Mouse (Mus musculus) heart, embryonic 12.5 days (tissue): ENCODE results near the gene Cpd. TPM values are rescaled to one million over a fixed set of nuclear protein-coding genes. Genes with fewer than 3 reads are reported as not detected.

Experiments
- ATAC-seq: fragments of 200-750 bp; cut with Nextera tagmentation; 2 replicates; pipeline ENCODE4 v1.8.0; 2017; ENCODE audit warnings: moderate TSS enrichment, moderate library complexity; ENCODE audit not compliant: insufficient number of reproducible peaks, low FRiP score
- H3K27ac ChIP-seq: fragments of 300-500 bp; sonication (generic); 2 replicates; pipeline ENCODE4 v1.5.1; 2016; ENCODE audit warnings: mild to moderate bottlenecking, moderate library complexity; ENCODE audit not compliant: poor library complexity, severe bottlenecking
- H3K27me3 ChIP-seq: fragments of 300-500 bp; sonication (generic); replicated peaks from 2 replicates; pipeline ENCODE4 v1.6.1; 2016; ENCODE audit warnings: mild to moderate bottlenecking, moderate library complexity
- H3K36me3 ChIP-seq: fragments of 300-500 bp; sonication (generic); 2 replicates; pipeline ENCODE4 v1.6.1; 2016; ENCODE audit warnings: mild to moderate bottlenecking, moderate library complexity
- H3K4me1 ChIP-seq: fragments of 300-500 bp; sonication (generic); replicated peaks from 2 replicates; pipeline ENCODE4 v1.6.1; 2016; ENCODE audit warnings: mild to moderate bottlenecking
- H3K4me2 ChIP-seq: fragments of 300-500 bp; sonication (generic); 2 replicates; pipeline ENCODE4 v1.6.1; 2016; ENCODE audit warnings: mild to moderate bottlenecking, moderate library complexity
- H3K4me3 ChIP-seq: fragments of 300-500 bp; sonication (generic); 2 replicates; pipeline ENCODE4 v1.5.1; 2016; ENCODE audit warnings: mild to moderate bottlenecking
- H3K9ac ChIP-seq: fragments of 300-500 bp; sonication (generic); 2 replicates; pipeline ENCODE4 v1.6.1; 2016; ENCODE audit warnings: mild to moderate bottlenecking, moderate library complexity
- H3K9me3 ChIP-seq: fragments of 300-500 bp; sonication (generic); replicated peaks from 2 replicates; pipeline ENCODE4 v1.6.1; 2016; ENCODE audit warnings: mild to moderate bottlenecking, moderate library complexity
- WGBS: fragments of 180-500 bp; shearing (Covaris S2); methylation state at CpG from one replicate; pipeline ENCODE4 v1.1.7; 2016; 5-methylcytosine and 5-hydroxymethylcytosine counted together
- polyA plus RNA-seq: library from polyadenylated mRNA; unstranded; fragments of >200 nt; fragmentation: Nextera tagmentation; extraction: Ambion mirVana; gene quantifications from 2 replicates; pipeline ENCODE4 v1.2.1, GENCODE M21; 2016

Gene Cpd
- polyA plus RNA-seq, 1 experiment from 2014 or later, result 24.3 TPM

DNA sequence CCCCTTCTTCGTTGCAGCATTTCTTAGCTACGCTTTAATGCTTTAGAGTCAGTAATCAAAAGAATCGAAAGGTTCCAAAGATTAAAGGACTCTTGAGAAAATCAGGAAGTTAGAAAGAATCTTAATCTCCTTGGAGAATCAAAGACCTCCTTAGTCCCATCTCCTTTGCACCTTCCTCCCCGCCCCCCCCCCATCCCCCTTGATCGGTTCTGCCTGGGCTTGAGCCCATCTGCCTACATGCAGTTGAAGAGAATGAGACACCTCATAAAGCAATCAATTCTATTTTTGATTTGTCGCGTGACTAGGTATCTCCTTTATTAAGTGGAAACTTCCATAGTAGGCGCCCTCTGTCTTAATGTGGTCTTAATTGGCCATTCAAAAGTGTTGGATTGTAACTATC is 536 bp upstream of the Cpd start:
- H3K4me3 ChIP-seq, result peak overlapping the region; percentile 92
- 16% methylated on average over 8 of the region's 8 CpGs for WGBS
- ATAC-seq, result no peak
- H3K36me3 ChIP-seq, result no peaks in the 10 kb centered on the region
- H3K27me3 ChIP-seq, result no peaks in the 10 kb centered on the region
- no peak overlapping the region for H3K9ac ChIP-seq
- no peak overlapping the region for H3K27ac ChIP-seq
- H3K4me1 ChIP-seq, result peaks cover 22% of the 10 kb centered on the region
- H3K4me2 ChIP-seq, result peak overlapping the region; percentile 85
- no peaks in the 10 kb centered on the region for H3K9me3 ChIP-seq

DNA sequence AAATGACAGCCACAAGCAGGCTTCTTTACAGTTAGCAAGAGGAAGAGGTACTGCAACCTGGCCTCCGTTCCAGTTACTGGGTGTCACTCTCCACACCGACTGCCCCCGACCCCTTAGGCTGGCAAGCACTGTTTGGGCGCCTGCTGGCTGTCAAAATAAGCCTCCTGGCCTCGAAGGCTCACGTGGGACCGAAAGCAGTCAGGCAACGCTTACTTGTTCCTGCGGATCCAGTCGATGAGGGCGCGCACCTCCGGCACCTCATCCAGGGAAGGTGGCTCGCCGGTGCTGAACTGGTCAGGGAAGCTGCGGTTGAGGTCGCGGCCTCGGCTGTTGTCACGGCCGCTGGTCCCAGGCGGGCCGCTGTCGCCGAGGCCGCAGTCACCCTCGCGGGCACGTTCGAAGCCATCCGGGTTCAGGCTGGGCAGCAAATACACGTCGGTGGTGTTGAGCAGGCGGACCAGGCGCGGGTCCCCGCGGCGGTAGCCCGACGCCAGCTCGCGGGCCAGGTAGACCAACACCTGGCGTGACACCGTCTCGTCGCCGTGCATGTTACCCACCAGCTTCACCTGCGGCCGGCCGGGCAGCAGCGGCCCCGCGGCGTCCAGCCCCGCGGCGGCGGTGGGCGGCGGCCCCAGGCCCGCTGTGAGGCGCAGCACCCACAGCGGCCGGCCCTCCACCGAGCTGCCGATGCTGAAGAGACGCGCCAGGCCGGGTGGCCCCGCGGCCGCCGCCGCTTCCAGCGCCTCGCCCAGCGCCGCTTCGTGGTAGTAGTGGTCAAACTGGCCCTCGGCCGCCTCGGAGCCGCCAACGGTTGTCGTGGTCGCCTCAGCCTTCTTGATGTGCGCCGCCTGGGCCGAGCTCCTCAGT is 574 bp downstream of the Cpd start:
- Histone ChIP-seq H3K9ac (peak overlapping the region; percentile 96), H3K4me1 (peaks cover 28% of the 10 kb centered on the region), H3K27ac (peak overlapping the region; percentile 89), H3K36me3 (no peaks in the 10 kb centered on the region), H3K27me3 (no peaks in the 10 kb centered on the region), H3K4me3 (peak overlapping the region; percentile 92), H3K9me3 (no peaks in the 10 kb centered on the region), H3K4me2 (peak overlapping the region; percentile 85)
- WGBS, result under 1% methylated on average over 90 of the region's 90 CpGs
- ATAC-seq, result peak; percentile 78

DNA sequence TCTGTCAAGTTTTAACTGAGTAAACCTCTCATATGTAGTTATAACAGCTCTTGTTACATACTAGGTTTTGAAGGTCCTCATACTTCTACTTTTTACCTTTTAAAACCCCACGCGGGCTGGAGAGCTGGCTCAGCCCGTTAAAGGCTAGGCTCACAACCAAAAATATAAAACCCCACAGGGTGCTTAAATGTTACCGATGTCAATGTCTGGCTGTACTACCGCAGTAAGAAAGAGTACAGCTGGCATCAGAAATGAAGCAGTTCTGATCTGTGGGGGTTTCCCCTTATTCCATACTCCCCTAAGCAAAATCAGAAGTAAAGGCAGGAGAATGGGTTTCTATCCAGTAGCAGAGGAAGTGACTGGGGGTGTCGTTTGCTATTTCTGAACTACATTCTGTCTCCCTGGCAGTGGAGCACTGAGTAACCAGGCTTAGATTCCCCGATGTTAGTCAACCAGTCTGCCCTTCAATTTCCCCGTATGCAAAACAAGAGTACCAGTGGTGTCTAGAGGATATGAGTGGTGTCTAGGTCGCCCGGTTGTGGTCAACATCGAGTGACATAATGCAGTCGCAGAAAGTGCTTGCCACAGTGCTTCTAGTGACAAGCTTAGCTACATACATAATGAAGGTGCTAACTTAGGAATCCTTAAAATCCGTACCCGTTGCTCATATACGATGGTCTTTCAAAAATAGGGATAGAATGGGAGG is 1.4 kb downstream of the Cpd start:
- Histone ChIP-seq H3K27me3 (no peaks in the 10 kb centered on the region), H3K4me1 (peaks cover 28% of the 10 kb centered on the region), H3K27ac (no peak overlapping the region), H3K4me3 (peak overlapping the region; percentile 92), H3K9me3 (no peaks in the 10 kb centered on the region), H3K4me2 (peak overlapping the region; percentile 85), H3K36me3 (no peaks in the 10 kb centered on the region), H3K9ac (peak overlapping the region; percentile 96)
- 25% methylated on average over 15 of the region's 15 CpGs for WGBS
- no peak for ATAC-seq

DNA sequence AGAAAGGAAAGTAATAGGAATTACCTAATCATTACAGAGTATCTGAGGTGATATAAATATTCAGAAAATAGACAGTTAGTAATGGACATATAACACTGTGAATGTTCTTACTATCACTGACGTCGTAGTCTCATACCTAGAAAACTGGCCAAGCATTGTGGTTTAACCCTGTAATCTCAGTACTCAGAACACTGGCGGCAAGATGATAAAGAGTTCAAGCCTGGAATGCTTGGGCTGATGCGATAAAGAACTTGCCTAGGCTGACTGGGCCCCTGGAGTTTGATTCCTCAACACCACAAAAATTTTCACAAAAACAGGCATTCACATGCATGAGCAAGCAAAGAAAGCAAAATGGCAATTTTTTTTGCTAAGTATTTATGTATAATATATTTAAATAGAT is 8.2 kb downstream of the Cpd start:
- no peaks in the 10 kb centered on the region for H3K9me3 ChIP-seq
- H3K4me3 ChIP-seq, result no peak overlapping the region
- no peak overlapping the region for H3K27ac ChIP-seq
- no peaks in the 10 kb centered on the region for H3K27me3 ChIP-seq
- no peak overlapping the region for H3K4me2 ChIP-seq
- H3K36me3 ChIP-seq, result peaks cover 12% of the 10 kb centered on the region
- 30% methylated on average over 4 of the region's 4 CpGs for WGBS
- ATAC-seq, result no peak
- peaks cover 32% of the 10 kb centered on the region for H3K4me1 ChIP-seq
- H3K9ac ChIP-seq, result no peak overlapping the region

DNA sequence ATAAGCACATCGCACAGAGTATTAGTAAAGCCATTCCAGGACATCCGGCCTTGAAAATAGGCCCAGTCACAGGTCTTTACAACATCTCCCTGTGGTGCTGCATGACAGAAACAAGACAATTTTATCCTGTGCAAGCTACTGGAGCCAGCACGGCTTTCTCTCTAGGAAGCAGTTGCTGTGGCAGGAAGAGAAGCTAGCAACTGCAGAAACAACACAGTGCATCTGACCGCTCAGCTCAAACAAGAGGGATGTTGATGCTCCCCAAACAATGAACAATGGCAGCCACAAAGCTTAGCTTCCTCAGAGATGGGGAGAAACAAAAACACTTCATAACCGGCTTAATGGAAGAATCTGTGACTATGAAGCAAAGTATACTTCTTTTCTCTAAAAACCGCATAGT is 10.5 kb downstream of the Cpd start:
- Histone ChIP-seq H3K27me3 (no peaks in the 10 kb centered on the region), H3K4me3 (no peak overlapping the region), H3K27ac (peak overlapping the region; percentile 59), H3K4me2 (0 out of 2 replicates have a peak overlapping the region, but pooled peaks have one; percentile 12), H3K9me3 (no peaks in the 10 kb centered on the region), H3K36me3 (peaks cover 12% of the 10 kb centered on the region), H3K4me1 (peaks cover 22% of the 10 kb centered on the region), H3K9ac (no peak overlapping the region)
- 49% methylated on average over 6 of the region's 6 CpGs for WGBS
- no peak for ATAC-seq

DNA sequence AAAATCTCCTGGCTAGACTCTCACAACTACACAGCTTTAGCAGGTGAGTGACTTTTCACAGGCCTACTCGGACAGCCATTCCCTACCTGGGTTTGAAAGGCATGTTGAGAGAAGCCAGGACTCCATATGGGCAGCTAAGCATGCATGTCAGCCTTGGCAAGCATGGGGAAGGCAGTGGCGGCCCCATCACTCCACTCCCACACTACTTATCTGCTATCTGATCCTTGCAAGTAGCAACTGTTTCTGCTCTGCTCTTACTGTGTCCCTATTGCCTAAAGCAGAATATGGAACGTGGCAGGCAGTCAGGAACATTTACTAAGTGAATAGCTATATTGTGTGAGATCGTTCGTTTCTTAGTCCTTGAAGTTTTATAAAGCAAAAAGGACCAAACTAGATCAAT is 10.9 kb downstream of the Cpd start:
- Histone ChIP-seq H3K9me3 (no peaks in the 10 kb centered on the region), H3K4me3 (no peak overlapping the region), H3K4me2 (peak overlapping the region; percentile 9; the same call in 1 of the 2 replicates), H3K27me3 (no peaks in the 10 kb centered on the region), H3K9ac (no peak overlapping the region), H3K27ac (peak overlapping the region; percentile 59), H3K36me3 (peaks cover 12% of the 10 kb centered on the region), H3K4me1 (peaks cover 22% of the 10 kb centered on the region)
- no peak for ATAC-seq
- WGBS, result 47% methylated on average over 5 of the region's 5 CpGs

DNA sequence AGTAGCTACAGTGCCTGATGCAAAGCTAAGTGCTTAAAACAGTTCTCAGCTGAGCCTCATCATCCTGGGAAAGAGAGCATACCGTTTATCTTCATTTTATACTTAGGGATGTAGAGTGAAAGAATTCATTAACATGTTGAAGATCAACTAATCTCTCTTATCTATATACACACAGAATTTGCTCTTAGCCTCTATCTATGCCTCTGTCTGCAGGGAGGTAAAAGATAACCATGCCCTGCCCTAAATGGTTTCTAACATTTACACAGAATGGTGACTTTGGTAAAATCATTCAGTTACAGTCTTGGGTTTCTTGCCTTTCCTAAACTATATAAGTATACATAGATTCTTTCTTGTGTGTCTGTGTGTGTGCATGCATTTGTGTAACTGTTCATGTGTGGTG is 12.2 kb downstream of the Cpd start:
- H3K36me3 ChIP-seq, result peaks cover 10% of the 10 kb centered on the region
- WGBS, result 57% methylated on average over 1 of the region's 1 CpGs
- H3K4me1 ChIP-seq, result peaks cover 19% of the 10 kb centered on the region
- ATAC-seq, result no peak
- no peaks in the 10 kb centered on the region for H3K27me3 ChIP-seq
- no peak overlapping the region for H3K4me3 ChIP-seq
- no peak overlapping the region for H3K4me2 ChIP-seq
- H3K9me3 ChIP-seq, result no peaks in the 10 kb centered on the region
- H3K27ac ChIP-seq, result no peak overlapping the region
- H3K9ac ChIP-seq, result no peak overlapping the region

DNA sequence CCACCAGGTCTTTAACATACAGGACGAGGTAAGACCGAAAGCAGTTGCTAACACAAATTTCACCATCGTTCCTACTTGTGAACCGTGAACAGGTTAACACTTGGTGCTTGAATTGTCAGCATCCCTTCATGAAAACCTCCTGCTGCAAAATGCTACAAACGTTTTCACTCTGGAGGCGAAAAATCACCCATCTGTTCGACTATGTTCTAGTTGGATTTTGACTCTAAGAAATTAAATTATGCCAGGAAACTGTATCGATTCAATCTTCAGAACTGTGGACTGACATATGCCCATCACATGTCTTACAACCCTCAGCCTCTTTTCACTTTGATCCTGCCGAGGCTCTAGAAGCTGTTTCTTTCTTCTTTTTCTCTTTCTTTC is 21.9 kb downstream of the Cpd start:
- no peak for ATAC-seq
- no peak overlapping the region for H3K4me2 ChIP-seq
- peaks cover 22% of the 10 kb centered on the region for H3K4me1 ChIP-seq
- H3K27ac ChIP-seq, result no peak overlapping the region
- no peaks in the 10 kb centered on the region for H3K9me3 ChIP-seq
- 79% methylated on average over 9 of the region's 9 CpGs for WGBS
- H3K9ac ChIP-seq, result no peak overlapping the region
- H3K36me3 ChIP-seq, result no peaks in the 10 kb centered on the region
- H3K27me3 ChIP-seq, result no peaks in the 10 kb centered on the region
- H3K4me3 ChIP-seq, result no peak overlapping the region

DNA sequence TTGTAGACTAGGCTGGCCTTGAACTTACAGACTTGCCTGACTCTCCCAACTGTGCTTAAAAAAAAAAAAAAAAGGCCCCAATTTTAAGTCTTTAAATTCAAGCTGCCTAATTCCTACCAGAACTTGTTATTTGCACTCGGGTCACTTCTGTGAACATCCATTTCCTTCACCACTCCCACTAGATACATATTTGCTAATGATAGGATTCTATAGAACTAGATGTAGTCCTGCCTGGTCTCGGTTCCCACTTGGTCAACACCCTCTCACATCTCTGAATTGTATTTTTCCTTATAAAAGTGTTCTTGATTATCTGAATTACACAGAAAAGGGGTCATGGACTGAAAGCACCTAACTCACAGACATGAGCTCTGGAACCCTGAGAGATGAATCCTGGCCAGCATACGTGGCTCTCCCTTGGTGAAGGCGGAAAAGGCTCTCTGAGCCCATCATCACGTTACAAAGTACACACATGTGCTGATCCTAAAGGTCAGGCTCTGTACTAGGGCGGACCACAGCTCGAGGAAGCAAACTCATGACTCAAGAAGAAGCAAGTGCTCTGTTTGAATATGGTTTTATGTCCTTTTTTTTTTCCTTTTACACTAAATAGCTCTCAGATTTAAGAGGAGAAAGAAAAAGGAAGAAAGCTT is 22.5 kb downstream of the Cpd start:
- H3K27me3 ChIP-seq, result no peaks in the 10 kb centered on the region
- H3K4me3 ChIP-seq, result no peak overlapping the region
- 84% methylated on average over 7 of the region's 7 CpGs for WGBS
- no peak overlapping the region for H3K9ac ChIP-seq
- no peaks in the 10 kb centered on the region for H3K9me3 ChIP-seq
- H3K27ac ChIP-seq, result no peak overlapping the region
- no peak for ATAC-seq
- no peaks in the 10 kb centered on the region for H3K36me3 ChIP-seq
- H3K4me1 ChIP-seq, result peaks cover 22% of the 10 kb centered on the region
- H3K4me2 ChIP-seq, result no peak overlapping the region

DNA sequence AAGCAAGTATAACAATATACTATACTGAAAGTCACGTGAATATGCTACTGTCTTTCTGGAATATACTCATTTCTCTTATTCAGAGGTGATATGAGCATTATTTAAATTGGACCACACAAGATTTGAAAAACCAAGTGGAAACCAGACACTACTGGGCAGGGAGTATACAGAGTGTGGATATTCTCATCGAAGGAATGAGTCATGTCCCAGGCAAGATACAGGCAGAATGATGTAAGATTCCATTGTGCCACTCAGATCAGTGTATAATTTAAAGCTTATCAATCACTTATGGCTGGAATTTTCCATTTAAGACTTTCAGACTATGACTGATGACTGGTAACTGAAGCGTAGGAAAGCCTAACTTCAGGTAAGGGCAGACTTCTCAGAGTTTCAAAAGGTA is 23.2 kb downstream of the Cpd start:
- Histone ChIP-seq H3K4me1 (peaks cover 22% of the 10 kb centered on the region), H3K9me3 (no peaks in the 10 kb centered on the region), H3K4me3 (no peak overlapping the region), H3K27ac (no peak overlapping the region), H3K4me2 (no peak overlapping the region), H3K36me3 (no peaks in the 10 kb centered on the region), H3K27me3 (no peaks in the 10 kb centered on the region), H3K9ac (no peak overlapping the region)
- whole genome bisulfite sequencing, result 60% methylated on average over 3 of the region's 3 CpGs
- ATAC-seq, result no peak

DNA sequence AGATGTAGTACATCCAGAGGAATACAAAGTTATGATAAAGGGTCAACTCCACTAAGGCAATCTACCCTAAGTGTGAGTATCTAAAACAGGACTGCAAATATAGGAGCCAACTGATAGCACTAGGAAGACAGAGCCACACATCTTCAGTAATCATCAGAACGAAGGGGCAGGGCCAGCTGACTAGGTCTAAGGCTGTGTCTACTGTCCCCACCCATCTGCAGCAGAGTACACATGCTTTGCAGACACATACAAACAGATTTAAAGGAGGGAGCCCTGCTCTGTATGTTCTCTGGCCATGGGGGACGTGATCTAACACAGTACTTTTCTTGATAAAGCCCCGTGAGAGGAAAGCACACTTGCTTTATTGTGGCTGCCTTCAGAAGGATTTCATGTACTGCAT is 25.5 kb downstream of the Cpd start:
- no peak overlapping the region for H3K9ac ChIP-seq
- no peak for ATAC-seq
- H3K9me3 ChIP-seq, result no peaks in the 10 kb centered on the region
- H3K36me3 ChIP-seq, result peaks cover 3% of the 10 kb centered on the region; the same call in 1 of the 2 replicates
- H3K27me3 ChIP-seq, result no peaks in the 10 kb centered on the region
- H3K27ac ChIP-seq, result no peak overlapping the region
- 35% methylated on average over 3 of the region's 3 CpGs for WGBS
- peaks cover 23% of the 10 kb centered on the region for H3K4me1 ChIP-seq
- H3K4me3 ChIP-seq, result no peak overlapping the region
- no peak overlapping the region for H3K4me2 ChIP-seq
